Mouse (Mus musculus): ENCODE data around the gene Cybc1.

Gene Cybc1

GRCm38 (mm10) chr11:121216831-121217230 lies 12.3 kb downstream of the Cybc1 start:
- in situ Hi-C loops (cut with MboI, MseI): no loop called here

- in situ Hi-C loops (cut with MboI, MseI): no loop called here
Measured at GRCm38 (mm10) chr11:121204161-121205006, 24.7 kb downstream of the Cybc1 start, which contains the start of the genes Hexdc and Ogfod3. Hexdc (plus strand) TSS chr11:121204433. Ogfod3 (minus strand) TSS chr11:121204711.

- in situ Hi-C loops (cut with MboI, MseI): no loop called here
Measured at GRCm38 (mm10) chr11:121203859-121204160, 25.3 kb downstream of the Cybc1 start.

GRCm38 (mm10) chr11:121201436-121202198 lies 27.5 kb downstream of the Cybc1 start:
- in situ Hi-C loops (cut with MboI, MseI): no loop called here

GRCm38 (mm10) chr11:121200781-121201180 lies 28.3 kb downstream of the Cybc1 start:
- in situ Hi-C loops (cut with MboI, MseI): no loop called here

GRCm38 (mm10) chr11:121199851-121200250 lies 29.3 kb downstream of the Cybc1 start:
- in situ Hi-C loops (cut with MboI, MseI): no loop called here

GRCm38 (mm10) chr11:121198622-121199021 lies 30.5 kb downstream of the Cybc1 start:
- in situ Hi-C loops (cut with MboI, MseI): no loop called here

- in situ Hi-C loops (cut with MboI, MseI): no loop called here
Measured at GRCm38 (mm10) chr11:121193415-121193814, 35.7 kb downstream of the Cybc1 start.

- in situ Hi-C loops (cut with MboI, MseI): no loop called here
Measured at GRCm38 (mm10) chr11:121192742-121193141, 36.4 kb downstream of the Cybc1 start.

GRCm38 (mm10) chr11:121189681-121190080 lies 39.4 kb downstream of the Cybc1 start:
- in situ Hi-C loops (cut with MboI, MseI): no loop called here

GRCm38 (mm10) chr11:121176285-121177270 lies 52.5 kb downstream of the Cybc1 start:
- in situ Hi-C loops (cut with MboI, MseI): no loop called here

- in situ Hi-C loops (cut with MboI, MseI): no loop called here
Measured at GRCm38 (mm10) chr11:121174234-121174633, 54.9 kb downstream of the Cybc1 start.

- in situ Hi-C loops (cut with MboI, MseI): no loop called here
Measured at GRCm38 (mm10) chr11:121173203-121173602, 55.9 kb downstream of the Cybc1 start.

Measured in regulatory T cell (primary cell).